In the genomic region with DNA sequence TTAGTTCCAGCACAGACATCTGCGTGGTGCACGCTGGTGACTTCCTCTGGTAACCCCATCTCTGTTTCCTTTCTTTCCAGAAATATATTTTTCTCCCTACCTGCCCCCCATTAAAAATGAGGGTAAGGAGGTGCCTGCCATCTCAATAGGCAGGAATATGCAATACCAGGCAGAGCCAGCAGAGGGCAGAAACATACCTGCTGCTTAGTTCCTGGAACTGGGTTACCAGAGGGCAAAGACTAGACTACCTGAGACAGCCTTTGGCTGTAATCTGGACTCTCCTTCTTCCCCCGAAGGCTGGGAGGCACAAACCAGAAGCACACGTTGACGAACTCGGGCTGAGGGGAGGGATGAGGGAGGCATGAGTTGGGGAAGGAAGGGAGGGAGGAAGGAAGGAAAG, we compare ENCODE assay signal across 9 mouse cellular contexts. TPM values are rescaled to one million over a fixed set of nuclear protein-coding genes. Genes with fewer than 3 reads are reported as not detected.
DNase-seq lines count a peak whose midpoint lies in the region; ATAC-seq lines count a peak whose summit lies in the region.
"Had no signal": no experiment of that assay in that cellular context is flagged by ENCODE, and none has a peak within 500 bp of the region (broad histone marks: within the 10 kb centered on the region; RNA-seq: fewer than 3 reads in every experiment).

No protein-coding gene starts in this region.

- peaks cover 17% of the 10 kb centered on the region for H3K36me3 ChIP-seq in forebrain, embryonic 10.5 days (replicated peaks)
- H3K36me3 ChIP-seq in forebrain, embryonic 12.5 days (replicated peaks) = peaks cover 4% of the 10 kb centered on the region; the same call in 1 of the 2 replicates

- no peaks in the 10 kb centered on the region for H3K9me3 ChIP-seq in forebrain, embryonic 10.5 days
- H3K9me3 ChIP-seq in forebrain, embryonic 12.5 days = no peaks in the 10 kb centered on the region

- no peak overlapping the region for H3K4me2 ChIP-seq in forebrain, embryonic 12.5 days

- no peaks in the 10 kb centered on the region for H3K27me3 ChIP-seq in forebrain, embryonic 10.5 days (ENCODE audit: poor library complexity, severe bottlenecking)
- H3K27me3 ChIP-seq in forebrain, embryonic 12.5 days = no peaks in the 10 kb centered on the region

- no peaks in the 10 kb centered on the region for H3K4me1 ChIP-seq in forebrain, embryonic 10.5 days
- H3K4me1 ChIP-seq in forebrain, embryonic 12.5 days = no peaks in the 10 kb centered on the region

- no peak overlapping the region for H3K9ac ChIP-seq in forebrain, embryonic 12.5 days

- H3K4me3 ChIP-seq in forebrain, embryonic 10.5 days = no peak overlapping the region
- no peak overlapping the region for H3K4me3 ChIP-seq in forebrain, embryonic 12.5 days (replicated peaks)

- no peak for ATAC-seq in forebrain, embryonic 12.5 days (ENCODE audit: low FRiP score)
- ATAC-seq in hematopoietic stem cell, adult 5-6 weeks (replicated peaks in 1 of 2; ENCODE audit: insufficient read depth in 1 of 2, low FRiP score in 2 of 2, low TSS enrichment in 1 of 2, low read depth in 1 of 2, poor library complexity in 2 of 2, severe bottlenecking in 2 of 2) = peak; percentile 62 to 71; a peak in 2 of 4 replicates
- ATAC-seq in megakaryocyte-erythroid progenitor cell, adult 5-6 weeks (replicated peaks; ENCODE audit: low FRiP score, low TSS enrichment, poor library complexity, severe bottlenecking) = peak; percentile 64

- peak; percentile 63 for DNase-seq in forebrain, embryonic 10.5 days (ENCODE audit: extremely low spot score, low spot score)
- DNase-seq in adrenal gland, adult 2 months = peak; percentile 80
- peak; percentile 69 for DNase-seq in embryo, embryonic 11 days
- DNase-seq in left cerebral cortex, adult 11 months (ENCODE audit: low spot score) = peak; percentile 73
- DNase-seq in spleen, postnatal 14 days (ENCODE audit: low spot score in 2 of 2) = peak; percentile 68 to 82

- 22% methylated on average over 6 of the region's 6 CpGs for WGBS in forebrain, embryonic 10.5 days
- WGBS in forebrain, embryonic 12.5 days = 17% methylated on average over 5 of the region's 6 CpGs

- no peak overlapping the region for H3K27ac ChIP-seq in forebrain, embryonic 10.5 days
- no peak overlapping the region for H3K27ac ChIP-seq in forebrain, embryonic 12.5 days
- H3K27ac ChIP-seq: macrophage had no signal

RNA-seq across cellular contexts. Expression of gene Zfp740, which starts 24.8 kb away (rescaled TPM):
- 71.7 and 72.7 TPM in 2 replicates for polyA plus RNA-seq in forebrain, embryonic 10.5 days (2016; fragmentation: Nextera tagmentation; extraction: Ambion mirVana)
- 127 and 132 TPM in 2 replicates for polyA plus RNA-seq in forebrain, embryonic 12.5 days (2016; fragmentation: Nextera tagmentation; extraction: Ambion mirVana)
- 10 to 100 TPM; 48.6 to 60.7 TPM for total RNA-seq in adrenal gland, adult 2 months (2021)
- 13.9 and 14.4 TPM in 2 replicates for polyA plus RNA-seq in adrenal gland, adult 2 months (2012; rRNA removed)
- 44.0 and 47.6 TPM in 2 replicates for total RNA-seq in hematopoietic stem cell, adult 5-6 weeks (2017)
- 39.8 and 65.3 TPM in 2 replicates for total RNA-seq in megakaryocyte-erythroid progenitor cell, adult 5-6 weeks (2014; fragmentation: Nextera tagmentation)
- total RNA-seq in megakaryocyte-erythroid progenitor cell, adult 5-6 weeks (2017) = 33.0 and 39.0 TPM in 2 replicates

RNA-seq across cellular contexts. Expression of gene Csad, which starts 26.2 kb away (rescaled TPM):
- polyA plus RNA-seq in forebrain, embryonic 10.5 days (2016; fragmentation: Nextera tagmentation; extraction: Ambion mirVana) = 36.0 and 39.9 TPM in 2 replicates
- polyA plus RNA-seq in forebrain, embryonic 12.5 days (2016; fragmentation: Nextera tagmentation; extraction: Ambion mirVana) = 46.2 and 51.8 TPM in 2 replicates
- 100 to 1,000 TPM in 1 of 2 experiments, 10 to 100 TPM in 1; 71.2 to 106 TPM for total RNA-seq in adrenal gland, adult 2 months (2021)
- polyA plus RNA-seq in adrenal gland, adult 2 months (2012; rRNA removed) = 128 and 216 TPM in 2 replicates
- total RNA-seq in hematopoietic stem cell, adult 5-6 weeks (2017) = 37.4 and 76.7 TPM in 2 replicates
- 9.6 and 21.4 TPM in 2 replicates for total RNA-seq in megakaryocyte-erythroid progenitor cell, adult 5-6 weeks (2014; fragmentation: Nextera tagmentation)
- 11.4 and 33.8 TPM in 2 replicates for total RNA-seq in megakaryocyte-erythroid progenitor cell, adult 5-6 weeks (2017)

RNA-seq across cellular contexts. Expression of gene Soat2, which starts 28.0 kb away (rescaled TPM):
- 0.09 TPM in 1 of 2 replicates, not detected in the other for polyA plus RNA-seq in forebrain, embryonic 10.5 days (2016; fragmentation: Nextera tagmentation; extraction: Ambion mirVana)
- 0.08 TPM in 1 of 2 replicates, not detected in the other for polyA plus RNA-seq in forebrain, embryonic 12.5 days (2016; fragmentation: Nextera tagmentation; extraction: Ambion mirVana)
- under 1 TPM; 0.35 to 0.49 TPM for total RNA-seq in adrenal gland, adult 2 months (2021)
- polyA plus RNA-seq in adrenal gland, adult 2 months (2012; rRNA removed) = 0.88 and 0.92 TPM in 2 replicates
- total RNA-seq in hematopoietic stem cell, adult 5-6 weeks (2017) = 1.3 and 2.4 TPM in 2 replicates
- 12.8 and 15.4 TPM in 2 replicates for total RNA-seq in megakaryocyte-erythroid progenitor cell, adult 5-6 weeks (2014; fragmentation: Nextera tagmentation)
- total RNA-seq in megakaryocyte-erythroid progenitor cell, adult 5-6 weeks (2017) = 8.9 and 11.2 TPM in 2 replicates

RNA-seq across cellular contexts. Expression of gene Igfbp6, which starts 34.1 kb away (rescaled TPM):
- polyA plus RNA-seq in forebrain, embryonic 10.5 days (2016; fragmentation: Nextera tagmentation; extraction: Ambion mirVana) = 0.14 and 0.17 TPM in 2 replicates
- polyA plus RNA-seq in forebrain, embryonic 12.5 days (2016; fragmentation: Nextera tagmentation; extraction: Ambion mirVana) = 0.24 and 0.79 TPM in 2 replicates
- 10 to 100 TPM; 37.7 to 71.0 TPM for total RNA-seq in adrenal gland, adult 2 months (2021)
- polyA plus RNA-seq in adrenal gland, adult 2 months (2012; rRNA removed) = 65.0 and 78.9 TPM in 2 replicates
- total RNA-seq in hematopoietic stem cell, adult 5-6 weeks (2017) = 0.15 TPM in 1 of 2 replicates, not detected in the other
- not detected in 2 replicates for total RNA-seq in megakaryocyte-erythroid progenitor cell, adult 5-6 weeks (2014; fragmentation: Nextera tagmentation)
- total RNA-seq in megakaryocyte-erythroid progenitor cell, adult 5-6 weeks (2017) = not detected in 2 replicates
- polyA plus RNA-seq: macrophage had no signal

RNA-seq across cellular contexts. Expression of gene Spryd3, which starts 42.2 kb away (rescaled TPM):
- polyA plus RNA-seq in forebrain, embryonic 10.5 days (2016; fragmentation: Nextera tagmentation; extraction: Ambion mirVana) = 10.8 and 12.7 TPM in 2 replicates
- 19.1 and 19.6 TPM in 2 replicates for polyA plus RNA-seq in forebrain, embryonic 12.5 days (2016; fragmentation: Nextera tagmentation; extraction: Ambion mirVana)
- 10 to 100 TPM; 27.4 to 48.9 TPM for total RNA-seq in adrenal gland, adult 2 months (2021)
- 38.3 and 48.4 TPM in 2 replicates for polyA plus RNA-seq in adrenal gland, adult 2 months (2012; rRNA removed)
- 12.6 and 15.8 TPM in 2 replicates for total RNA-seq in hematopoietic stem cell, adult 5-6 weeks (2017)
- total RNA-seq in megakaryocyte-erythroid progenitor cell, adult 5-6 weeks (2014; fragmentation: Nextera tagmentation) = 19.6 and 21.5 TPM in 2 replicates
- total RNA-seq in megakaryocyte-erythroid progenitor cell, adult 5-6 weeks (2017) = 14.4 and 18.7 TPM in 2 replicates
